Mouse (Mus musculus): ENCODE data around the gene Slco6d1. TPM values are rescaled to one million over a fixed set of nuclear protein-coding genes. Genes with fewer than 3 reads are reported as not detected.
"Not testable (repeated sequence)": the region's sequence is repeated elsewhere in the genome, so short reads cannot be mapped to it uniquely, and the experiment has no call there.

Slco6d1 gene
- polyA plus RNA-seq (2015; fragmentation: Nextera tagmentation; extraction: Ambion mirVana), result not detected in 2 replicates

DNA sequence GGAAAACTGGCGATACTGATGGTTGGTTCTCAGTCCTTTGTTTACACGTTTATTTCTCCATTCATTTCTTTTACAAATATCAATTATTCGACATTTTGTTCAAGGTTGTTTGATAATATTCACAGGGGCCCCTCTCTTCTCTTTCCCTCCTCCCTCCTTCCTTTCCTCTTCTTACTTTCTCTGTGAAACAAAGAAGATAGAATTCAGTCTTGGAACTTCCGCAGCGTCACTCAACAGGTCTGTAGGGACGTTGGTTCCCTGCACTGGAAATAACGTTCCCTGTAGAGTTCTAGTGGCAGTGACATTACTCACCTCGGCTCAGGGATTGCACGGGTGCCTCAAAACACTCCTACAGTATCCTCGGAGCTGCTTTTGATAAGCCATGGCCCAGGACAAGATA lies at the start of gene Slco6d1:
Gene Slco6d1, plus strand, starts transcription at position 301 of the 400 bp plus-strand sequence.
- Histone ChIP-seq H3K4me3 (ENCODE audit: low read depth, low read length) (no peak within 1 kb of the TSS), H3K36me3 (ENCODE audit: control insufficient read depth, insufficient read depth) (no peaks in the 10 kb centered on the region), H3K9ac (ENCODE audit: low read depth, low read length) (no peak within 1 kb of the TSS), H3K4me1 (ENCODE audit: control insufficient read depth, low read depth, low read length) (no peaks in the 10 kb centered on the region), H3K27ac (ENCODE audit: low read length) (no peak within 1 kb of the TSS), H3K9me3 (replicated peaks; ENCODE audit: control insufficient read depth, low read length) (no peaks in the 10 kb centered on the region), H3K4me2 (ENCODE audit: low read depth, low read length) (no peak within 1 kb of the TSS), H3K27me3 (ENCODE audit: control insufficient read depth, insufficient read depth, low read depth, low read length) (no peaks in the 10 kb centered on the region)
- ATAC-seq (ENCODE audit: low read depth), result no peak
- 58% methylated on average over 10 of the region's 10 CpGs for WGBS (ENCODE audit: insufficient replicate concordance)

DNA sequence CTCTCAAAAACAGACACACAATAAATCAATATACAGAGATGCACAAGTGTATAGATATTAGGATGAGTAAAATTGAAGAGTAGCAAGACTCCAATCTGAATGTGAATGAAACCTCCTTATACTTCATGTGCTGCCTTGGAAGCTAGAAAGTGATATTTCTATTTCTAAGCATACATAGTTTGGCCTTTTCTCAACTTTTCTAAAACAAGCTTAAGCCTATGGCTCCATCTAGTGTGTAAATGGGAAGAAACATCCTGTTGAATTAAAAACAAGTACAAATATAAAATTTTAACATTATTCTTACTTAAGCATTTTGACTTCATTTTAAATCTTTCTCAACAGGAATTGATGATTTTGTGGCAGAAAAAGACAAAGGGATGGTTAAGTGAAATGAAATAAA lies 28.9 kb upstream of the Slco6d1 start:
- no peaks in the 10 kb centered on the region for H3K36me3 ChIP-seq (ENCODE audit: control insufficient read depth, insufficient read depth)
- H3K9ac ChIP-seq (ENCODE audit: low read depth, low read length), result no peak overlapping the region
- no peak overlapping the region for H3K4me2 ChIP-seq (ENCODE audit: low read depth, low read length)
- H3K9me3 ChIP-seq (replicated peaks; ENCODE audit: control insufficient read depth, low read length), result no peaks in the 10 kb centered on the region
- ATAC-seq (ENCODE audit: low read depth), result no peak
- H3K27ac ChIP-seq (ENCODE audit: low read length), result no peak overlapping the region
- H3K4me3 ChIP-seq (ENCODE audit: low read depth, low read length), result no peak overlapping the region
- no peaks in the 10 kb centered on the region for H3K27me3 ChIP-seq (ENCODE audit: control insufficient read depth, insufficient read depth, low read depth, low read length)
- H3K4me1 ChIP-seq (ENCODE audit: control insufficient read depth, low read depth, low read length), result no peaks in the 10 kb centered on the region

DNA sequence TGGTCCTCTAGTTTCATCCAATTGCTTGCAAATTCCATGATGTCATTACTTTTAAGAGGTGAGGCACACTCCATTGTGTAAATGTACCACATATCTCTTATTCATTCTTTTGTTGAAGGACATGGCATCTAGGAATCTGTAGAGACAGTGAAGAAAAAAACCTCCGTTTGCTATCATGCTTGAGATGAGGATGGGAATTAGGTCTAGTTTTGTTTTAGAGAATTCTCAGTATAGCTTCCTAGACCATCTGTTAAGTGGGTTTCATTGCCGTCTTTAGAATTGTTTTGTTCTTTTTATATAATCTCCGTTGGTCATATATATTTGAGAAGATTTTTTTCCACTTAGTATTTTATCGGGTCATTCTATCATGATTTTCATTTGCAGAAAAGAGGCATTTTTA lies 27.0 kb downstream of the Slco6d1 start:
- no peak overlapping the region for H3K4me3 ChIP-seq (ENCODE audit: low read depth, low read length)
- H3K27me3 ChIP-seq (ENCODE audit: control insufficient read depth, insufficient read depth, low read depth, low read length), result no peaks in the 10 kb centered on the region
- H3K27ac ChIP-seq (ENCODE audit: low read length), result no peak overlapping the region
- H3K9ac ChIP-seq (ENCODE audit: low read depth, low read length), result no peak overlapping the region
- no peaks in the 10 kb centered on the region for H3K9me3 ChIP-seq (replicated peaks; ENCODE audit: control insufficient read depth, low read length)
- no peak overlapping the region for H3K4me2 ChIP-seq (ENCODE audit: low read depth, low read length)
- no peaks in the 10 kb centered on the region for H3K4me1 ChIP-seq (ENCODE audit: control insufficient read depth, low read depth, low read length)
- no peak for ATAC-seq (ENCODE audit: low read depth)
- no peaks in the 10 kb centered on the region for H3K36me3 ChIP-seq (ENCODE audit: control insufficient read depth, insufficient read depth)
- 57% methylated on average over 4 of the region's 4 CpGs for WGBS (ENCODE audit: insufficient replicate concordance)

DNA sequence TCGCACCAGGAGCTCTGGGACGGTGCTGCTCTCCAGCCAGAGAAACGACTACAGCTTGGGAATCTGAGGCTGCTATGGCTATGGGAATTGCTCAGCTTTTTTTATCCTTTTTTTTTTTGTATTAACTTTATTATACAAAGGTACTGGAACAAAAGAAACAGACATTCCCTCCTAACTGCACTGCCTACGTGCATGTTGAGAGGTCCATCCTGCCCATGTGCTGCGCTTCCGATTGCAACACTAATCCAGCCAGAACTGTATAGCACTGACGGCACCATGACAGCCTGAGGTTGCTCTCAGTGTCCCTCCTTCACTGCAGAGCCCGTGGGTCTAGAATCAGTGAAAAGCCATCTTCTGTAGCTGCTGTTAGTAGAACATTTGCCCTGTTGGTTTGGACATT lies 38.3 kb downstream of the Slco6d1 start:
- H3K4me3 ChIP-seq (ENCODE audit: low read depth, low read length); H3K27ac ChIP-seq (ENCODE audit: low read length); H3K27me3 ChIP-seq (ENCODE audit: control insufficient read depth, insufficient read depth, low read depth, low read length); H3K4me2 ChIP-seq (ENCODE audit: low read depth, low read length); H3K9ac ChIP-seq (ENCODE audit: low read depth, low read length); H3K4me1 ChIP-seq (ENCODE audit: control insufficient read depth, low read depth, low read length); ATAC-seq (ENCODE audit: low read depth); H3K9me3 ChIP-seq (replicated peaks; ENCODE audit: control insufficient read depth, low read length); H3K36me3 ChIP-seq (ENCODE audit: control insufficient read depth, insufficient read depth): not testable (repeated sequence)
- WGBS (ENCODE audit: insufficient replicate concordance), result 73% methylated on average over 8 of the region's 8 CpGs

DNA sequence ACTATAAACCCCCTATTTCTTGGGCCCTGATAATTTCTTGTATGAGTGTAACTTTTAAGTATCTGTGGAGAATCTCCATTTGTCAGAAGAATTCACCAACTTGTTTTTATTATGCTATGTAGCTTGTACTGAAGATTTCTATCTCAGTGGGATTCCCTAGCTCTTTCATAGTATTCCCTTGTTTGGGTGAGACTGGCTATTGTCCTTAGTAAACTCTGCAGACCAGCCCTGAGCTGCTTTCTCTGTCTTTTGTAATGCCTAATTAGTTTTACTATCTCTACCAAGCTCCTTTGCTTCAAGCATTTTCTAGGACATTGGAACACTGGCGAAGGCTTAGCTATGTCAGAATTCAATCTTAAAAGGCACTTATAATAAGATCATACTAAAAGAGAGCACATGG lies 55.5 kb downstream of the Slco6d1 start:
- ATAC-seq (ENCODE audit: low read depth); H3K9me3 ChIP-seq (replicated peaks; ENCODE audit: control insufficient read depth, low read length); H3K4me1 ChIP-seq (ENCODE audit: control insufficient read depth, low read depth, low read length); H3K9ac ChIP-seq (ENCODE audit: low read depth, low read length); H3K4me2 ChIP-seq (ENCODE audit: low read depth, low read length); H3K4me3 ChIP-seq (ENCODE audit: low read depth, low read length); H3K27me3 ChIP-seq (ENCODE audit: control insufficient read depth, insufficient read depth, low read depth, low read length); H3K27ac ChIP-seq (ENCODE audit: low read length); H3K36me3 ChIP-seq (ENCODE audit: control insufficient read depth, insufficient read depth): not testable (repeated sequence)
- 53% methylated on average over 1 of the region's 1 CpGs for WGBS (ENCODE audit: insufficient replicate concordance)

DNA sequence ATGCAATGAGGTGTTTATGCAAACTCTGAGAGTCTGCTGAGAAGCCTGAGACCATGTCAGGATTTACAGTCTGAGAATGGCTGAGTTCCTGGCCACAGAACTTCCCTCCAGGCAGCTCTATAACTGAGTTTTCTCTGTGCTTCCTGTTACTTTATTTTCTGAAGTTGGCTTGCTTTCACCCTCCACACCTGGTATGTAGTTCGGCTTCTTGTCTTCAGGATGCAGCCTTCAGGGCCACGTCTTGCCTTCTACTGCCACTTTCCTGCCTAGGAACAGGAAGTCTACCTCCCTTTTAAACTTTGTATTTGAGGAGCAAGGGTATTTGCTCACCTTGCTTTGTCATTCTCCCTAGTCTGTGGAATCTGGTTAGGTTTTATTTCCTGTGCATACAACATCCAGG lies 58.3 kb downstream of the Slco6d1 start:
- WGBS (ENCODE audit: insufficient replicate concordance), result 36% methylated on average over 2 of the region's 2 CpGs

DNA sequence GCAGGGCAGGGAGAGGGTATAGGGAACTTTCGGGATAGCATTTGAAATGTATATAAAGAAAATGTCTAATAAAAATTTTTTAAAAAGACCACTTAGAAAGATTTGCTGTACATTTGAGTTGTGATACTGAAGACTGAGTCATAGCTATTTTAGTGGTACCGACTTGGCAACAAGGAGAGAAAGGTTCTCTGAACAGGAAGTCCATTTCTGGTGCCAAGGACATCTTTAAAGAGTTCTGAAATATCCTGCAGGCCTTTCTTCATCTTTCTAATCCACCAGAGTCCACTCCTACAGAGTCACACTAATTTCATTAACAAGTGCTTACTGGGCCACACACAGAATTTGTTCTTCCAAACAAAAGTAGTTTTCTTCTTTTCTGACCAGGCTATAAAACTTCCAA lies 85.1 kb downstream of the Slco6d1 start:
- H3K9me3 ChIP-seq (replicated peaks; ENCODE audit: control insufficient read depth, low read length), result no peaks in the 10 kb centered on the region
- H3K4me1 ChIP-seq (ENCODE audit: control insufficient read depth, low read depth, low read length), result no peaks in the 10 kb centered on the region
- H3K36me3 ChIP-seq (ENCODE audit: control insufficient read depth, insufficient read depth), result no peaks in the 10 kb centered on the region
- H3K4me2 ChIP-seq (ENCODE audit: low read depth, low read length), result no peak overlapping the region
- H3K27me3 ChIP-seq (ENCODE audit: control insufficient read depth, insufficient read depth, low read depth, low read length), result no peaks in the 10 kb centered on the region
- H3K4me3 ChIP-seq (ENCODE audit: low read depth, low read length), result no peak overlapping the region
- H3K27ac ChIP-seq (ENCODE audit: low read length), result no peak overlapping the region
- no peak overlapping the region for H3K9ac ChIP-seq (ENCODE audit: low read depth, low read length)
- no peak for ATAC-seq (ENCODE audit: low read depth)
- WGBS (ENCODE audit: insufficient replicate concordance), result 58% methylated on average over 2 of the region's 2 CpGs

More for the DNA sequence above, 58.3 kb downstream of the Slco6d1 start:
- H3K4me2 ChIP-seq (ENCODE audit: low read depth, low read length), result no peak overlapping the region
- H3K4me1 ChIP-seq (ENCODE audit: control insufficient read depth, low read depth, low read length), result no peaks in the 10 kb centered on the region
- H3K27ac ChIP-seq (ENCODE audit: low read length), result no peak overlapping the region
- ATAC-seq (ENCODE audit: low read depth), result no peak
- no peaks in the 10 kb centered on the region for H3K27me3 ChIP-seq (ENCODE audit: control insufficient read depth, insufficient read depth, low read depth, low read length)
- no peak overlapping the region for H3K9ac ChIP-seq (ENCODE audit: low read depth, low read length)
- no peak overlapping the region for H3K4me3 ChIP-seq (ENCODE audit: low read depth, low read length)
- H3K9me3 ChIP-seq (replicated peaks; ENCODE audit: control insufficient read depth, low read length), result no peaks in the 10 kb centered on the region
- H3K36me3 ChIP-seq (ENCODE audit: control insufficient read depth, insufficient read depth), result no peaks in the 10 kb centered on the region

DNA sequence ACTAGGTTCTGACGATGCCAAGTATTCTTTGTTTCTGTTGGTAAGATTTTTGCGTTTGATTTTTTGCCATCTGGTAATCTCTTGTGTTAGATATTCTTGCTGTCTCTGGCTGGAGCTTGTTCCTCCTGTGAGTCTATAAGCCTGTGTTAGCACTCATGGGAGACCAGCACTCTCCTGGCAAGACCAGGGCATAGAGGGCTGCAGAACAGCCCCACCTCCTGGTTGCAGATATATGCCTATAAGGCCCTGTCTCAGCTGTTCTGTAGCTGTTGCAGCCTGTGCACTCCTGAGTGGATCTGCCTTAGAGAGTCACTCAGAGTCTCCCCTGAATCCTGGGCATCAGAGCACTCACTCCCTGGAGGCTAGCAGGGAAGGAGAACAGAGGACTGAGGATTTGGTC lies 102.1 kb downstream of the Slco6d1 start:
- no peak overlapping the region for H3K9ac ChIP-seq (ENCODE audit: low read depth, low read length)
- ATAC-seq (ENCODE audit: low read depth), result no peak
- no peaks in the 10 kb centered on the region for H3K4me1 ChIP-seq (ENCODE audit: control insufficient read depth, low read depth, low read length)
- H3K4me3 ChIP-seq (ENCODE audit: low read depth, low read length), result no peak overlapping the region
- H3K36me3 ChIP-seq (ENCODE audit: control insufficient read depth, insufficient read depth), result no peaks in the 10 kb centered on the region
- H3K27ac ChIP-seq (ENCODE audit: low read length), result no peak overlapping the region
- no peak overlapping the region for H3K4me2 ChIP-seq (ENCODE audit: low read depth, low read length)
- WGBS (ENCODE audit: insufficient replicate concordance), result 61% methylated on average over 2 of the region's 2 CpGs
- H3K27me3 ChIP-seq (ENCODE audit: control insufficient read depth, insufficient read depth, low read depth, low read length), result no peaks in the 10 kb centered on the region
- no peaks in the 10 kb centered on the region for H3K9me3 ChIP-seq (replicated peaks; ENCODE audit: control insufficient read depth, low read length)

DNA sequence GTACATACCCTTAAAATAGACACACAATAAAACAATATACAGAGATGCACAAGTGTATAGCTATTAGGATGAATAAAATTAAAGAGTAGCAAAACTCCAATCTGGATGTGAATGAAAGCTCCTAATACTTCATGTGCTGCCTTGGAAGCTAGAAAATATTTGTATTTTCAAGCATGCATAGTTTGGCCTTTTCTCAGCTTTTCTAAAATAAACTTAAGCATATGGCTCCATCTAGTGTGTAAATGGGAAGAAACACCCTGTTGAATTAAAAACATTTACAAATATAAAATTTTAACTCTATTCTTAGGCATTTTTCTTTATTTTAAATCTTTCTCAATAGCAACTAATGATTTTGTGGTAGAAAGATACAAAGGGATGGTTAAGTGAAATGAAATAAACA lies 102.6 kb downstream of the Slco6d1 start:
- no peak for ATAC-seq (ENCODE audit: low read depth)
- no peak overlapping the region for H3K4me3 ChIP-seq (ENCODE audit: low read depth, low read length)
- H3K4me1 ChIP-seq (ENCODE audit: control insufficient read depth, low read depth, low read length), result no peaks in the 10 kb centered on the region
- H3K27ac ChIP-seq (ENCODE audit: low read length), result no peak overlapping the region
- H3K27me3 ChIP-seq (ENCODE audit: control insufficient read depth, insufficient read depth, low read depth, low read length), result no peaks in the 10 kb centered on the region
- H3K4me2 ChIP-seq (ENCODE audit: low read depth, low read length), result no peak overlapping the region
- no peaks in the 10 kb centered on the region for H3K9me3 ChIP-seq (replicated peaks; ENCODE audit: control insufficient read depth, low read length)
- no peak overlapping the region for H3K9ac ChIP-seq (ENCODE audit: low read depth, low read length)
- H3K36me3 ChIP-seq (ENCODE audit: control insufficient read depth, insufficient read depth), result no peaks in the 10 kb centered on the region

DNA sequence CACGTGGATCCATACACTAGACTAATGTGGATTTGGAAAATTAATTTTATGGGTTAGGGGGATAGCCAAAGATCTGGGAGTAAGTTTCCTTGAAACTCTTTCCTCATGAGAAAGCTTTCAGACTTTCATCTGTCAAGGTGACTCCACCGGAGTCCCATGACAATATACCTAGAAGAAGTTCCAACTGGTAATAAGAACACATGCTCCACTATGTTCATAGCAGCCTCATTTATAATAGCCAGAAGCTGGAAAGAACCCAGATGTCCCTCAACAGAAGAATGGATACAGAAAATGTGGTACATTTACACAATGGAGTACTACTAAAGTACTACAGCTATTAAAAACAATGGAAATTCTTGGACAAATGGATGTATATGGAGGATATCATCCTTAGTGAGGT lies 107.4 kb downstream of the Slco6d1 start:
- not testable (repeated sequence) for H3K9ac ChIP-seq (ENCODE audit: low read depth, low read length); H3K4me3 ChIP-seq (ENCODE audit: low read depth, low read length); ATAC-seq (ENCODE audit: low read depth); H3K36me3 ChIP-seq (ENCODE audit: control insufficient read depth, insufficient read depth); H3K27ac ChIP-seq (ENCODE audit: low read length); H3K4me2 ChIP-seq (ENCODE audit: low read depth, low read length); H3K27me3 ChIP-seq (ENCODE audit: control insufficient read depth, insufficient read depth, low read depth, low read length); H3K9me3 ChIP-seq (replicated peaks; ENCODE audit: control insufficient read depth, low read length); H3K4me1 ChIP-seq (ENCODE audit: control insufficient read depth, low read depth, low read length)
- WGBS (ENCODE audit: insufficient replicate concordance), result 73% methylated on average over 1 of the region's 2 CpGs

Data from liver, embryonic 16.5 days (tissue).